Mouse (Mus musculus): ENCODE measurements at regions not wholly inside any gene's neighbourhood (a gene's known extent, or its start where the extent isn't known, plus 50 kb on each side); places are given as distances from the start of the nearest gene placed in this dataset.
A peak's percentile ranks its signal among the peaks of the same experiment; 100 is the strongest.

DNA sequence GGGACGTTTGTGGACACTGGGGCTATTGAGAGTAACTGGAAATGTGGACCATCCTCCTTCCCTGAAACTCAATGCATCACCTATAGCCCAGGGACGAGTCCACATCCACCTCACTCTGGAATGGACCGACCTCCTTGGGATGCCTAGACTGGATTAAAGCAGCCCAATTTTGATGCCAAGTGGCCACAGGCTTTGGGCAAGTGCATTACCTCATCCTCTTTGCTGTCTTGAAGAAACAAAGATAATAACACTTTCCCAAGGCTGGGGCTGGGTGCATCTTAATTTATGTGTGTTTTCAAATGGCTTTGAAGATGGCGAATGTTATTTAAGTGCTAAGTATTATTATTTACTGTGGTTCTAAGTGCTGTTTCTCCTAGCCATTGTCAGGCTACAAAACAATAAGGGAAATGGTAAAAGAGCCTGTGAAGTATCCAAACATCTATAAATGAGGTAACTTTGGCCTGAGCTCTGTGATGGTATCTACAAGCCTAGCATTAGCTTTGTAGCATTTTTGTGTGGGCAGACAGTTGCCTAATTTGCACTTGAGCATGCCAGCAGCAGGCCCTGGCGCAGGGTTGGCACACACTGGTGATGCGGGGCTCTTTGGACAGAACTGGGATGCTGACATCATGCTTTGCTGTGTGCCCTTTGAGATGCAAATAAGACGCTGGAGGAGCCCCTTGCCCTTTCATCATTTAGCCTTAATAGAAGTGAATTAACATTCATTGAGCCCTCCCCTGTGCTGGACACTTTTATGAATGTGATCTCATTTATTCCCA lies 1423.7 kb downstream of the Gsdmc2 start:
- Histone ChIP-seq H3K36me3 (ENCODE audit: control insufficient read depth, insufficient read depth, low read length) (no peaks in the 10 kb centered on the region), H3K27me3 (ENCODE audit: control insufficient read depth, insufficient read depth, low read depth, low read length) (no peaks in the 10 kb centered on the region), H3K9ac (ENCODE audit: low read length) (no peak overlapping the region), H3K9me3 (ENCODE audit: control insufficient read depth, low read length) (no peaks in the 10 kb centered on the region), H3K4me2 (ENCODE audit: low read depth, low read length) (no peak overlapping the region), H3K27ac (ENCODE audit: low read length) (no peak overlapping the region), H3K4me3 (ENCODE audit: low read length) (no peak overlapping the region), H3K4me1 (replicated peaks; ENCODE audit: control insufficient read depth, insufficient read depth, low read length) (no peaks in the 10 kb centered on the region)
- no peak for ATAC-seq (ENCODE audit: low read depth)
- 93% methylated on average over 7 of the region's 7 CpGs for WGBS

DNA sequence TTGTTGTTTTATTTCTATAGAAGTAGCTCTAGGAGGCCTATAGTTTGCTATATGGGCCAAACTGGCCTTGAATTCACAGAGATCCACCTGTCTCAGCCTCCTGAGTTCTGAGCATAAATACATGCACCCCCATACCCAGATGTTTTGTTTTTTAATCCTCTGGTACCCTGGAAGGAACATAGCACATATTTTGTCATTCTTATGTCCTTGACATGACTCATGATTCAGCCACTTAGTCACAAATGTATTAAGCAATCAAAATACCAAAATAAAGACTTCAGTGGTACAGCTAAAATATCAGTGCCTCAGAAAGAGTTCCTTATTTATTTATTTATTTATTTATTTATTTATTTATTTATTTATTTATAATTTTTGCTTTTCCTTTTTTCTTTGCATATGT lies 1428.3 kb downstream of the Gsdmc2 start:
- H3K9me3 ChIP-seq (ENCODE audit: control insufficient read depth, low read length): no peaks in the 10 kb centered on the region
- ATAC-seq (ENCODE audit: low read depth): no peak
- H3K36me3 ChIP-seq (ENCODE audit: control insufficient read depth, insufficient read depth, low read length): no peaks in the 10 kb centered on the region
- H3K27ac ChIP-seq (ENCODE audit: low read length): no peak overlapping the region
- H3K4me3 ChIP-seq (ENCODE audit: low read length): no peak overlapping the region
- no peak overlapping the region for H3K4me2 ChIP-seq (ENCODE audit: low read depth, low read length)
- H3K4me1 ChIP-seq (replicated peaks; ENCODE audit: control insufficient read depth, insufficient read depth, low read length): no peaks in the 10 kb centered on the region
- H3K9ac ChIP-seq (ENCODE audit: low read length): no peak overlapping the region
- H3K27me3 ChIP-seq (ENCODE audit: control insufficient read depth, insufficient read depth, low read depth, low read length): no peaks in the 10 kb centered on the region

DNA sequence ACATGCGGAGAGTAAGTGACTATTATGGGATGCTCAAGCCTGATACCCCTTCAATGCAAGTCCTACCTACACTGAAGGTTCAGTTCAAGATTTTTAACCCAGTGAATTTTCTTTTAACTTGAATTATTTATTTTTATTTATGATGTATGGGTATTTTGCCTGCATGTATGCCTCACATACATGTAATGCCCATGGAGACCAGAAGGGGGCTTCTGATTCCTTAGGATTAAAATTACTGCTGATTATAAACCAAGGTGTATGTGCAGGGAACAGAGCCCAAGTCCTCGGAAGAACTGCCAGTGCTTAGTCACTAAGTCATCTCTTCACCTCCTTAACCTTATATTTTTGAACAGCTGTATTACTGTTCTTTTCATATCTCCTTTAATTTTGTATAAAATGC lies 1431.3 kb downstream of the Gsdmc2 start:
- H3K27me3 ChIP-seq (ENCODE audit: control insufficient read depth, insufficient read depth, low read depth, low read length): no peaks in the 10 kb centered on the region
- no peak overlapping the region for H3K4me3 ChIP-seq (ENCODE audit: low read length)
- no peak overlapping the region for H3K9ac ChIP-seq (ENCODE audit: low read length)
- no peaks in the 10 kb centered on the region for H3K9me3 ChIP-seq (ENCODE audit: control insufficient read depth, low read length)
- WGBS: 94% methylated on average over 2 of the region's 2 CpGs
- H3K36me3 ChIP-seq (ENCODE audit: control insufficient read depth, insufficient read depth, low read length): no peaks in the 10 kb centered on the region
- H3K4me1 ChIP-seq (replicated peaks; ENCODE audit: control insufficient read depth, insufficient read depth, low read length): no peaks in the 10 kb centered on the region
- ATAC-seq (ENCODE audit: low read depth): no peak
- H3K27ac ChIP-seq (ENCODE audit: low read length): no peak overlapping the region
- no peak overlapping the region for H3K4me2 ChIP-seq (ENCODE audit: low read depth, low read length)

DNA sequence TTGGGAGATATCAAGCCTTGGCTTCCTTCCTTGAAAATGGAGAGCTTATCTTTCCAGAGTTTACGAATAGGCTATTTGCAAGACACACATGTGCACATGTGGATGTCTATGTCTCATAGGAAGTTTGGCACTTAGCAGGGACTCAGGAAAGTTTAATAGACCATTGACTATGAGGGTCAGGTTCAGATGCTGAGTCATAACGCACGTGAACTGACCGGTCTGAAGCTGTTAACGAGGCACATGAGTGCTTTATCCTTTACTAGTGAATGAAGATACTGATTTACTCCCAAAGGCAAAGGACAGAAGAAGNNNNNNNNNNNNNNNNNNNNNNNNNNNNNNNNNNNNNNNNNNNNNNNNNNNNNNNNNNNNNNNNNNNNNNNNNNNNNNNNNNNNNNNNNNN lies 1442.8 kb downstream of the Gsdmc2 start:
- 68% methylated on average over 5 of the region's 5 CpGs for WGBS
- H3K27me3 ChIP-seq (ENCODE audit: control insufficient read depth, insufficient read depth, low read depth, low read length): no peaks in the 10 kb centered on the region
- no peak overlapping the region for H3K27ac ChIP-seq (ENCODE audit: low read length)
- ATAC-seq (ENCODE audit: low read depth): no peak
- no peak overlapping the region for H3K4me3 ChIP-seq (ENCODE audit: low read length)
- no peaks in the 10 kb centered on the region for H3K36me3 ChIP-seq (ENCODE audit: control insufficient read depth, insufficient read depth, low read length)
- H3K9ac ChIP-seq (ENCODE audit: low read length): no peak overlapping the region
- H3K4me1 ChIP-seq (replicated peaks; ENCODE audit: control insufficient read depth, insufficient read depth, low read length): no peaks in the 10 kb centered on the region; the same call in 1 of the 2 replicates
- no peaks in the 10 kb centered on the region for H3K9me3 ChIP-seq (ENCODE audit: control insufficient read depth, low read length)
- H3K4me2 ChIP-seq (ENCODE audit: low read depth, low read length): no peak overlapping the region

DNA sequence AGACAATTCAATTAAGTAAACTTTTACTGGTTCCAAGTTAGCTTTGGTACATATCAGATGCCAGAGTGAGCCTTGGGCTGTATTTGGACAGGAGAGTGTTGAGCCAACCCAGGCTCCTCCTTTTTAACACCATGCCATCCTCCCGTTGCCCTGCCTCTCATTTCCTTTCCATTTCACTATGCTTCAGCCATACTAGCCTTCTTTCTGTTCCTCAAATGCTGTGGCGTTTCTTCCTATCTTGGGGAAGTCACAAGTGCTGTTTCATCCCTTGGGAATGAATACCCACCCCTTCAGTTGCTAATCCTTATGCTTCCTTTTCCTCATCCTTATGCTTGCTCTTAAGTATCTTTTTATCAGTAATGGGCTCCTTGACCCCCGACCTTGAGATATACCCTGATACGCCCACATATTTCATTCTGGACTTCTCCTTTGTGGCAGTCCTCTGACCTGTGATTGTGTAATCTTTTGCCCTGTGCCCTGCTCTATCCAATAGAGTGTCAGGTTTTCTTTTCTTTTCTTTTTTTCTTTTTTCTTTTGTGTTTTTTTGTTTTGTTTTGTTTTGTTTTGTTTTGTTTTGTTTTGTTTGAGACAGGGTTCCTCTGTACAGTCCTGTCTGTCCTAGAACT lies 1443.9 kb downstream of the Gsdmc2 start:
- no peak overlapping the region for H3K9ac ChIP-seq (ENCODE audit: low read length)
- no peak overlapping the region for H3K4me2 ChIP-seq (ENCODE audit: low read depth, low read length)
- no peaks in the 10 kb centered on the region for H3K9me3 ChIP-seq (ENCODE audit: control insufficient read depth, low read length)
- no peaks in the 10 kb centered on the region for H3K27me3 ChIP-seq (ENCODE audit: control insufficient read depth, insufficient read depth, low read depth, low read length)
- no peak overlapping the region for H3K27ac ChIP-seq (ENCODE audit: low read length)
- peaks cover 3% of the 10 kb centered on the region; the same call in 1 of the 2 replicates for H3K4me1 ChIP-seq (replicated peaks; ENCODE audit: control insufficient read depth, insufficient read depth, low read length)
- no peak overlapping the region for H3K4me3 ChIP-seq (ENCODE audit: low read length)
- H3K36me3 ChIP-seq (ENCODE audit: control insufficient read depth, insufficient read depth, low read length): no peaks in the 10 kb centered on the region
- no peak for ATAC-seq (ENCODE audit: low read depth)
- WGBS: 40% methylated on average over 4 of the region's 4 CpGs

DNA sequence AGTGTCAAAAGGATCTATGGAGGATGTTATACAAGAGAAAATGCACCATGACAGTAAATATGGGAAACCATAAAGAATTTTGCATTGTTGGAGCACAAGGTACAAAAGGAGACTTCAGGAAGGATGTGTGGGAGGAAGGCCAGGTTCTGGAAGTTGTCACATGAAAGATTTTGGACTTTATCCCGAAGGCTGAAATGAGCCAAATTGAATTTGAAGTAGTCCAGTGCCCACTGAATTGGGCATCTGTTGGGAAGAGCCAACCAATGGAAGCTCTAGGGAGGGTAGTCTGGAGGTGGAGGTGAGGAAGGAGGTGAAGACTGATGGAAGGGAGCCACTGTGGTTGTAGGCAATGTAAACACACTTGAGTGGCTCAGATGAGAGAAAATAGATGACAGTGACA lies 1445.6 kb downstream of the Gsdmc2 start:
- H3K4me3 ChIP-seq (ENCODE audit: low read length): no peak overlapping the region
- no peak for ATAC-seq (ENCODE audit: low read depth)
- H3K4me2 ChIP-seq (ENCODE audit: low read depth, low read length): no peak overlapping the region
- H3K9ac ChIP-seq (ENCODE audit: low read length): no peak overlapping the region
- no peaks in the 10 kb centered on the region for H3K9me3 ChIP-seq (ENCODE audit: control insufficient read depth, low read length)
- H3K4me1 ChIP-seq (replicated peaks; ENCODE audit: control insufficient read depth, insufficient read depth, low read length): peaks cover 3% of the 10 kb centered on the region; the same call in 1 of the 2 replicates
- H3K27ac ChIP-seq (ENCODE audit: low read length): no peak overlapping the region
- H3K27me3 ChIP-seq (ENCODE audit: control insufficient read depth, insufficient read depth, low read depth, low read length): no peaks in the 10 kb centered on the region
- H3K36me3 ChIP-seq (ENCODE audit: control insufficient read depth, insufficient read depth, low read length): no peaks in the 10 kb centered on the region
- 77% methylated on average over 1 of the region's 1 CpGs for WGBS

DNA sequence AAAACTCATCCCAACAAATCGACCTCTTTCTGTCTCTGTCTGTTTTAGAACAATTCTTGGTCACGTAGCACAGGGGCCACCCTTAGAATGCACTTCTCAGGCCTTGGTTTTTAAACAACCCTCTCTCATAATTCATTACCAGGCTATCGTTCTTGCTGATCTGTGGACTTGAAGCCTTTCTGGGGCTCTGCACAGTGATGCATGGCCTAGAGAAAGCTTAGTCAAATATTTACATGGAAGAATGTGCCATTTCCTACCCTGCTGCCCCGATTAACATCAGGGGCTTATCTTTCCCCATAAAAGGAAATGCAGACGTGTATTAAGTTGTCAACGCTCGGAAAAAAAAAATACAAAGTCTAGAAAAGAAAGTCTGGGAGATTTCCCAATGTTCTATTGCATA lies 1448.0 kb downstream of the Gsdmc2 start:
- no peak overlapping the region for H3K4me3 ChIP-seq (ENCODE audit: low read length)
- no peak for ATAC-seq (ENCODE audit: low read depth)
- 16% methylated on average over 7 of the region's 7 CpGs for WGBS

DNA sequence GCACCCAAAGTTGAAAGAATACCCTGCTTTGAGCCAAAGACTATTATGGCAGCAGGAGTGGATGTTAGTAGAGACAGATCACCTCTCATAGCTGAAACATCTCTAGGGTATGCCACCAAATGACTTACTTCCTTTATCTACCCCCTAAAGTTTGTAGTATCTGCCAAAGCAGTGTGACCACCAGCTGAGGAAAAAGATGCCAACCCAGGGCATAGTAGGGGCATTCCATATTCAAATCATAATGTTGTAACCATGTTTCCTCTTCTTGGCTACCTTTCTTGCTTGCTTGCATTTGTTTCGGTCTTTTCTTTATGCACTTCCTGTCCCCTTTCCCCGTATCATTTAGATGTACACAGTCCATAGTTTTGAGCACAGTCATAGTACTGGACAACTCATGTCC lies 1449.6 kb downstream of the Gsdmc2 start:
- no peak for ATAC-seq (ENCODE audit: low read depth)

More for the DNA sequence above, 1448.0 kb downstream of the Gsdmc2 start:
- H3K9ac ChIP-seq (ENCODE audit: low read length): no peak overlapping the region
- H3K27ac ChIP-seq (ENCODE audit: low read length): no peak overlapping the region
- no peaks in the 10 kb centered on the region for H3K27me3 ChIP-seq (ENCODE audit: control insufficient read depth, insufficient read depth, low read depth, low read length)
- peaks cover 4% of the 10 kb centered on the region; the same call in 1 of the 2 replicates for H3K4me1 ChIP-seq (replicated peaks; ENCODE audit: control insufficient read depth, insufficient read depth, low read length)
- no peaks in the 10 kb centered on the region for H3K9me3 ChIP-seq (ENCODE audit: control insufficient read depth, low read length)
- no peak overlapping the region for H3K4me2 ChIP-seq (ENCODE audit: low read depth, low read length)
- no peaks in the 10 kb centered on the region for H3K36me3 ChIP-seq (ENCODE audit: control insufficient read depth, insufficient read depth, low read length)

DNA sequence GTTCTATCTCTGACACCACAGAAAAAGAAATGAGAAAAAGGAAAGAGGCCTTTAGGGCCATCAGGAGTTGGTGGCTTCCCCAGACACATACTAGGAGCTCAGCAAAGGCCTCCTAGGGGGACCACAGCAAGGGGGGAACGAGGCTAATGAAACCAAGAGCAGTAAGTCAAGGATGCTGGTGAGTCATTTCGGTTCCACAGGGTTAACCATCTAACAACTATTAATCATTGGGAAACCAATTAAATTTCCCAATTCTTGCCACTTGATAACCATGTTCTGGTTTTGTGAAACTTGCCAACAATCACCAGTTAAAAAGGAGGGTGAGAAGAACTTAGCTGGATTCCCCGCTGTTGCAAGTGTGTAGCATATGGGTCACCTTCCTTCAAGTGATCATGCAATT lies 1451.6 kb downstream of the Gsdmc2 start:
- Histone ChIP-seq H3K27me3 (ENCODE audit: control insufficient read depth, insufficient read depth, low read depth, low read length) (no peaks in the 10 kb centered on the region), H3K9ac (ENCODE audit: low read length) (no peak overlapping the region), H3K27ac (ENCODE audit: low read length) (0 out of 2 replicates have a peak overlapping the region, but pooled peaks have one; percentile 5), H3K4me3 (ENCODE audit: low read length) (no peak overlapping the region), H3K9me3 (ENCODE audit: control insufficient read depth, low read length) (no peaks in the 10 kb centered on the region), H3K4me2 (ENCODE audit: low read depth, low read length) (no peak overlapping the region), H3K4me1 (replicated peaks; ENCODE audit: control insufficient read depth, insufficient read depth, low read length) (peaks cover 6% of the 10 kb centered on the region; the same call in 1 of the 2 replicates), H3K36me3 (ENCODE audit: control insufficient read depth, insufficient read depth, low read length) (no peaks in the 10 kb centered on the region)
- 85% methylated on average over 3 of the region's 3 CpGs for WGBS
- ATAC-seq (ENCODE audit: low read depth): no peak

More for the DNA sequence above, 1449.6 kb downstream of the Gsdmc2 start:
- H3K4me1 ChIP-seq (replicated peaks; ENCODE audit: control insufficient read depth, insufficient read depth, low read length): peaks cover 6% of the 10 kb centered on the region; the same call in 1 of the 2 replicates
- H3K9me3 ChIP-seq (ENCODE audit: control insufficient read depth, low read length): no peaks in the 10 kb centered on the region
- no peak overlapping the region for H3K4me2 ChIP-seq (ENCODE audit: low read depth, low read length)
- H3K9ac ChIP-seq (ENCODE audit: low read length): no peak overlapping the region
- 81% methylated on average over 2 of the region's 2 CpGs for WGBS
- H3K27me3 ChIP-seq (ENCODE audit: control insufficient read depth, insufficient read depth, low read depth, low read length): no peaks in the 10 kb centered on the region
- no peaks in the 10 kb centered on the region for H3K36me3 ChIP-seq (ENCODE audit: control insufficient read depth, insufficient read depth, low read length)
- H3K4me3 ChIP-seq (ENCODE audit: low read length): no peak overlapping the region
- H3K27ac ChIP-seq (ENCODE audit: low read length): no peak overlapping the region

Measured in lung, embryonic 16.5 days (tissue).